ENCODE assay signal across 24 mouse cellular contexts in genomic region chr17:86397097-86397496, GRCm38 (mm10).
A peak's percentile ranks its signal among the peaks of the same experiment; 100 is the strongest.
DNase-seq lines count a peak whose midpoint lies in the region; ATAC-seq and TF ChIP-seq lines count a peak whose summit lies in the region.
"Had no signal": no experiment of that assay in that cellular context is flagged by ENCODE, and none has a peak within 500 bp of the region (broad histone marks: within the 10 kb centered on the region; RNA-seq: fewer than 3 reads in every experiment).

No protein-coding gene starts in this region.

- H3K27me3 ChIP-seq in forebrain, postnatal 0 days (ENCODE audit: insufficient read depth, low read length), result no peaks in the 10 kb centered on the region
- H3K27me3 ChIP-seq in forebrain, embryonic 16.5 days (replicated peaks; ENCODE audit: control insufficient read depth, insufficient read depth, low read length), result no peaks in the 10 kb centered on the region
- no peaks in the 10 kb centered on the region for H3K27me3 ChIP-seq in heart, embryonic 15.5 days
- H3K27me3 ChIP-seq in midbrain, embryonic 16.5 days (ENCODE audit: control insufficient read depth, insufficient read depth, low read depth, low read length), result no peaks in the 10 kb centered on the region
- no peaks in the 10 kb centered on the region for H3K27me3 ChIP-seq in midbrain, embryonic 10.5 days (ENCODE audit: low read depth, poor library complexity, severe bottlenecking)
- H3K27me3 ChIP-seq: CH12.LX; embryonic facial prominence, embryonic 12.5 days; forebrain, embryonic 13.5 days; forebrain, embryonic 15.5 days; Patski had no signal

- H3K4me3 ChIP-seq in forebrain, postnatal 0 days (ENCODE audit: low read depth, low read length), result no peak overlapping the region
- no peak overlapping the region for H3K4me3 ChIP-seq in forebrain, embryonic 16.5 days (replicated peaks; ENCODE audit: low read length)
- no peak overlapping the region for H3K4me3 ChIP-seq in heart, embryonic 15.5 days
- H3K4me3 ChIP-seq in midbrain, embryonic 16.5 days (ENCODE audit: low read depth, low read length), result no peak overlapping the region
- H3K4me3 ChIP-seq in midbrain, embryonic 10.5 days, result no peak overlapping the region
- H3K4me3 ChIP-seq: embryonic facial prominence, embryonic 10.5 days; embryonic facial prominence, embryonic 12.5 days; forebrain, embryonic 13.5 days; forebrain, embryonic 15.5 days had no signal

- H3K4me1 ChIP-seq in forebrain, postnatal 0 days (ENCODE audit: insufficient read depth), result no peaks in the 10 kb centered on the region; the same call in 1 of the 2 replicates
- no peaks in the 10 kb centered on the region for H3K4me1 ChIP-seq in forebrain, embryonic 16.5 days (replicated peaks; ENCODE audit: control insufficient read depth, insufficient read depth, low read length)
- H3K4me1 ChIP-seq in heart, embryonic 15.5 days (replicated peaks), result peaks cover 34% of the 10 kb centered on the region
- H3K4me1 ChIP-seq in midbrain, embryonic 16.5 days (ENCODE audit: control insufficient read depth, insufficient read depth, low read length), result no peaks in the 10 kb centered on the region; the same call in 1 of the 2 replicates
- H3K4me1 ChIP-seq in midbrain, embryonic 10.5 days, result peaks cover 7% of the 10 kb centered on the region; the same call in 1 of the 2 replicates
- H3K4me1 ChIP-seq: embryonic facial prominence, embryonic 10.5 days; embryonic facial prominence, embryonic 12.5 days; forebrain, embryonic 15.5 days had no signal

- H3K9ac ChIP-seq in forebrain, postnatal 0 days, result no peak overlapping the region
- no peak overlapping the region for H3K9ac ChIP-seq in forebrain, embryonic 16.5 days (replicated peaks; ENCODE audit: low read depth, low read length)
- H3K9ac ChIP-seq in heart, embryonic 15.5 days, result no peak overlapping the region
- no peak overlapping the region for H3K9ac ChIP-seq in midbrain, embryonic 16.5 days (ENCODE audit: low read depth, low read length)
- H3K9ac ChIP-seq: embryonic facial prominence, embryonic 12.5 days; forebrain, embryonic 13.5 days; forebrain, embryonic 15.5 days had no signal

- TF ChIP-seq CTCF in forebrain, postnatal 0 days (IDR thresholded peaks at IDR 0.05; ENCODE audit: low read depth), result no peak

- H3K36me3 ChIP-seq in forebrain, postnatal 0 days (ENCODE audit: insufficient read depth), result no peaks in the 10 kb centered on the region
- H3K36me3 ChIP-seq in forebrain, embryonic 16.5 days (ENCODE audit: control insufficient read depth, insufficient read depth), result no peaks in the 10 kb centered on the region
- no peaks in the 10 kb centered on the region for H3K36me3 ChIP-seq in heart, embryonic 15.5 days
- H3K36me3 ChIP-seq in midbrain, embryonic 16.5 days (ENCODE audit: control insufficient read depth, insufficient read depth, low read length), result no peaks in the 10 kb centered on the region
- no peaks in the 10 kb centered on the region for H3K36me3 ChIP-seq in midbrain, embryonic 10.5 days
- H3K36me3 ChIP-seq: embryonic facial prominence, embryonic 10.5 days; embryonic facial prominence, embryonic 12.5 days; forebrain, embryonic 15.5 days; G1E had no signal

- H3K9me3 ChIP-seq in forebrain, postnatal 0 days (ENCODE audit: low read length), result no peaks in the 10 kb centered on the region
- no peaks in the 10 kb centered on the region for H3K9me3 ChIP-seq in forebrain, embryonic 16.5 days (ENCODE audit: control insufficient read depth, low read length)
- no peaks in the 10 kb centered on the region for H3K9me3 ChIP-seq in heart, embryonic 15.5 days (replicated peaks)
- no peaks in the 10 kb centered on the region for H3K9me3 ChIP-seq in midbrain, embryonic 16.5 days (replicated peaks; ENCODE audit: control insufficient read depth, low read length, poor library complexity, severe bottlenecking)
- H3K9me3 ChIP-seq in midbrain, embryonic 10.5 days (replicated peaks), result no peaks in the 10 kb centered on the region
- H3K9me3 ChIP-seq: embryonic facial prominence, embryonic 10.5 days; embryonic facial prominence, embryonic 12.5 days; forebrain, embryonic 13.5 days; forebrain, embryonic 15.5 days had no signal

- H3K4me2 ChIP-seq in forebrain, postnatal 0 days (ENCODE audit: low read depth), result no peak overlapping the region
- no peak overlapping the region for H3K4me2 ChIP-seq in forebrain, embryonic 16.5 days (ENCODE audit: low read length)
- H3K4me2 ChIP-seq in heart, embryonic 15.5 days, result no peak overlapping the region
- H3K4me2 ChIP-seq in midbrain, embryonic 16.5 days (ENCODE audit: low read length), result no peak overlapping the region
- H3K4me2 ChIP-seq: embryonic facial prominence, embryonic 12.5 days; forebrain, embryonic 13.5 days; forebrain, embryonic 15.5 days had no signal

- DNase-seq in forebrain, postnatal 0 days, result no peak
- no peak for DNase-seq in heart, adult 11 months
- DNase-seq in midbrain, embryonic 10.5 days (ENCODE audit: low spot score), result no peak
- DNase-seq: adrenal gland, adult 8-10 months; adrenal gland, postnatal 14 days; adrenal gland, postnatal 36 days; B cell, adult 2 months; cerebellum, adult 11-12 months; cerebellum, adult 2 months; cerebellum, adult 9-10 months; cerebellum, postnatal 10 days; cerebellum, postnatal 25 days had no signal

- H3K27ac ChIP-seq in forebrain, postnatal 0 days (ENCODE audit: low read depth, low read length), result no peak overlapping the region
- no peak overlapping the region for H3K27ac ChIP-seq in forebrain, embryonic 16.5 days (ENCODE audit: low read length)
- 0 out of 2 replicates have a peak overlapping the region, but pooled peaks have one; percentile 63 for H3K27ac ChIP-seq in heart, embryonic 15.5 days
- no peak overlapping the region; the same call in 1 of the 2 replicates for H3K27ac ChIP-seq in midbrain, embryonic 16.5 days (ENCODE audit: low read length)
- no peak overlapping the region for H3K27ac ChIP-seq in midbrain, embryonic 10.5 days (replicated peaks)
- H3K27ac ChIP-seq: embryonic facial prominence, embryonic 10.5 days; embryonic facial prominence, embryonic 12.5 days; forebrain, embryonic 13.5 days; forebrain, embryonic 15.5 days had no signal

- peak; percentile 66 for ATAC-seq in forebrain, postnatal 0 days
- no peak for ATAC-seq in forebrain, embryonic 16.5 days
- ATAC-seq in heart, embryonic 15.5 days (replicated peaks; ENCODE audit: insufficient number of reproducible peaks, insufficient read depth, low FRiP score, low read depth), result no peak
- ATAC-seq in midbrain, embryonic 16.5 days, result peak; percentile 62; the same call in 1 of the 2 replicates
- ATAC-seq: activated CD4-positive, CD25-positive, alpha-beta regulatory T cell, adult 4 months; CD4-positive, CD25-positive, alpha-beta regulatory T cell, adult 4 months; forebrain, embryonic 13.5 days; forebrain, embryonic 15.5 days; Patski had no signal

Comparison
In these comparisons a context has a peak if more than half of its experiments do, and no peak if none do; other contexts are left out.
1. ATAC-seq: peak in forebrain, postnatal 0 days (single experiment) and midbrain, embryonic 16.5 days (single experiment); none in forebrain, embryonic 16.5 days (single experiment) and heart, embryonic 15.5 days (single experiment).